Mouse (Mus musculus) urinary bladder, postnatal 0 days (tissue): ENCODE results near the gene Lrrc8a. TPM values are rescaled to one million over a fixed set of nuclear protein-coding genes. Genes with fewer than 3 reads are reported as not detected.

ENCODE experiments used
- polyA plus RNA-seq: library from polyadenylated mRNA; unstranded; fragments of >200 nt; fragmentation: Nextera tagmentation; extraction: Ambion mirVana; gene quantifications from 2 replicates; pipeline ENCODE4 v1.2.1, GENCODE M21; 2015

Gene Lrrc8a
- polyA plus RNA-seq: 27.9 and 29.2 TPM in 2 replicates

GRCm38 (mm10) chr2:30237199-30237880 is at the start of gene Lrrc8a:
Gene Lrrc8a, plus strand, starts transcription at chr2:30237715.

DNA sequence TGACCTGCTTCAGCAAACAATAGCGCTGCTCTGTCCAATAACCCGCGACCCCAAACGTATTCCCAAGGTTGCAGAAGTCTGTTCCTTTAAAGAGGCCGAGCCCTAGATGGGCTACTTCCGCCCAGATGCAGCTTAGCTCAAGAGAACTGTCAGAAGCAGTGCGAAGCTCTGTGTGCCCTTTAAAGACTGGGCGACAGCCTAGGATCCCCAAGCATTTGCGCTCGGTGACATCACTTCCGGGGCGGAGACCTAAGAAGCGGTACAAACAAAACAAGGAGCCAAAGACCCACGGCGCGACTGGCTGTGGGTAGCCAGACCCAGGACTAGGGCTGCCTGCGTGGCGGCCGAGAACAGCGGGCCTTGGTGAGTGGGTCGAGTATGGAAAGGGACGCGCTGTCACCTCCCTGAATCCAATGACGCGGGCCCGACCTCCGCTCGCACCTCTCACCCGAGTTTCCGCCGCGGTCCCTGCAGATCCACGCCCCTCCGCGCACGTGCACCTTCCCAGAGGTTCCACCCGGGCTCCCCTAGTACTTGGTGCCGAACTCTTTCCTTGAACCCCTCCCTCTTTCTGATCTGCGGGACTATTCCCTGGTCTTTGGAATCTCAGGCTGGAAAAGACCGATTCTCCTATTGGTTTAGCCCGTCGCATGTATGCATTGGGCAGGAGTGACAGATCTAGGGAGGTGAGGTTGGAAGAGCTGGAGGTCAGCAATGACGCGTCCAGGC is 31.7 kb upstream of the Lrrc8a start, which contains the start of gene Kyat1:
TSS of gene Kyat1 (minus strand) at position 219 of the 729 bp plus-strand sequence.

DNA sequence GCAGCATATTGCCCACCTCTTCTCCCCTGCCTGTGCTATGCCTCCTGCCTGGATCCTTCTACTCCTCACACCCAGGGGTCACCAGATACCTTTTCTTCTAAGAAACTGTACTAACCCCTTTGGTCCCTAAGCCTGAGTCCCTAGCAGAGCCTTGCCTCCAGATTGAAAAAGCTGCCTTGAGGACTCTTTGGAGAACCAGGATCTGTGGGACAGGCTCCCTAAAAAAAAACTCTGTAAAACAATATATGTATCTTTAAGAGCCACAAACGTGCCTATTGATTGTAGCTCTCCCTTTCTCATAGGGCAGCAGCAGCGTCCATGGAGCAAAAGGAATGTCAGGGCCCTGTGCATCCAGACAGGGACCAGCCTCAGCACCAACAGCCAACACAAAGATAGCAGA is 2.8 kb downstream of the Lrrc8a start, which contains the start of gene Gm28035:
TSS of gene Gm28035 (plus strand) at position 301 of the 400 bp plus-strand sequence.

GRCm38 (mm10) chr2:30265767-30266253 is 28.3 kb downstream of the Lrrc8a start, which contains the start of gene Phyhd1:
Gene Phyhd1, plus strand, starts transcription at chr2:30266203.

GRCm38 (mm10) chr2:30280743-30281142 is 43.2 kb downstream of the Lrrc8a start, which contains the start of gene Gm28038:
Gene Gm28038, plus strand, starts transcription at chr2:30281043.

GRCm38 (mm10) chr2:30286192-30287026 is 48.9 kb downstream of the Lrrc8a start, which contains the start of the genes Dolk and Nup188:
Gene Dolk, minus strand, starts transcription at chr2:30286334.
Gene Nup188, plus strand, starts transcription at chr2:30286397.

Other genes with a start within 250 kb of the Lrrc8a start
- gene Wdr34, start 188.8 kb upstream of the Lrrc8a start, polyA plus RNA-seq: 13.7 and 13.8 TPM in 2 replicates
- gene Set, start 180.3 kb upstream of the Lrrc8a start, polyA plus RNA-seq: 179 and 195 TPM in 2 replicates
- 3.1 TPM in 2 replicates for gene Pkn3, start 160.0 kb upstream of the Lrrc8a start, polyA plus RNA-seq
- gene Zdhhc12, start 144.1 kb upstream of the Lrrc8a start, polyA plus RNA-seq: 24.9 and 27.9 TPM in 2 replicates
- 3.5 and 4.2 TPM in 2 replicates for gene Zer1, start 113.1 kb upstream of the Lrrc8a start, polyA plus RNA-seq
- gene Tbc1d13, start 104.0 kb upstream of the Lrrc8a start, polyA plus RNA-seq: 2.2 and 4.1 TPM in 2 replicates
- 22.8 TPM in 2 replicates for gene Endog, start 66.2 kb upstream of the Lrrc8a start, polyA plus RNA-seq
- 25.1 and 25.8 TPM in 2 replicates for gene Spout1, start 59.3 kb upstream of the Lrrc8a start, polyA plus RNA-seq
- 11.6 and 13.6 TPM in 2 replicates for gene Kyat1, start 31.9 kb upstream of the Lrrc8a start, polyA plus RNA-seq
- gene Gm28035, start 2.9 kb downstream of the Lrrc8a start, polyA plus RNA-seq: 0.06 and 0.07 TPM in 2 replicates
- 7.8 and 8.7 TPM in 2 replicates for gene Phyhd1, start 28.5 kb downstream of the Lrrc8a start, polyA plus RNA-seq
- gene Gm28038, start 43.3 kb downstream of the Lrrc8a start, polyA plus RNA-seq: not detected in 2 replicates
- 22.8 and 24.4 TPM in 2 replicates for gene Dolk, start 48.6 kb downstream of the Lrrc8a start, polyA plus RNA-seq
- gene Nup188, start 48.7 kb downstream of the Lrrc8a start, polyA plus RNA-seq: 12.3 TPM in 2 replicates
- 77.9 and 87.5 TPM in 2 replicates for gene Sh3glb2, start 121.6 kb downstream of the Lrrc8a start, polyA plus RNA-seq
- gene Miga2, start 126.5 kb downstream of the Lrrc8a start, polyA plus RNA-seq: 13.9 and 15.1 TPM in 2 replicates
- 12.4 and 13.6 TPM in 2 replicates for gene Dolpp1, start 154.5 kb downstream of the Lrrc8a start, polyA plus RNA-seq
- gene Crat, start 178.1 kb downstream of the Lrrc8a start, polyA plus RNA-seq: 21.3 and 24.3 TPM in 2 replicates
- 80.9 and 81.6 TPM in 2 replicates for gene Ptpa, start 178.3 kb downstream of the Lrrc8a start, polyA plus RNA-seq
- 1.1 and 1.2 TPM in 2 replicates for gene Ier5l, start 236.5 kb downstream of the Lrrc8a start, polyA plus RNA-seq